Mouse (Mus musculus): ENCODE data around the gene Hdac8. TPM values are rescaled to one million over a fixed set of nuclear protein-coding genes. Genes with fewer than 3 reads are reported as not detected.

Hdac8 gene
- total and polyA plus RNA-seq, 2 experiments from 2014 or later: 8.4 to 12.7 TPM

- no peak for ATAC-seq
- 69% methylated on average over 8 of the region's 8 CpGs for WGBS
Measured at GRCm38 (mm10) chrX:102339396-102340155, 165.6 kb downstream of the Hdac8 start.

GRCm38 (mm10) chrX:102319696-102320095 is 185.5 kb downstream of the Hdac8 start:
- H3K27ac ChIP-seq (ENCODE audit: low read depth, low read length): no peak overlapping the region
- DNase-seq (no peak), ATAC-seq (no peak)
- no peak overlapping the region for H3K4me3 ChIP-seq (ENCODE audit: low read depth, low read length)
- no peaks in the 10 kb centered on the region for H3K27me3 ChIP-seq (ENCODE audit: insufficient read depth, low read length)
- WGBS: 47% methylated on average over 3 of the region's 3 CpGs
- H3K36me3 ChIP-seq (ENCODE audit: insufficient read depth): no peaks in the 10 kb centered on the region
- no peaks in the 10 kb centered on the region for H3K9me3 ChIP-seq (ENCODE audit: low read length)
- no peak overlapping the region for H3K4me2 ChIP-seq (ENCODE audit: low read depth)
- H3K4me1 ChIP-seq (ENCODE audit: insufficient read depth): no peaks in the 10 kb centered on the region
- H3K9ac ChIP-seq: no peak overlapping the region
- no peak for TF ChIP-seq CTCF (IDR thresholded peaks at IDR 0.05; ENCODE audit: low read depth)

More at GRCm38 (mm10) chrX:102339396-102340155, 165.6 kb downstream of the Hdac8 start:
- H3K36me3 ChIP-seq (ENCODE audit: insufficient read depth): no peaks in the 10 kb centered on the region
- no peaks in the 10 kb centered on the region for H3K27me3 ChIP-seq (ENCODE audit: insufficient read depth, low read length)
- H3K4me3 ChIP-seq (ENCODE audit: low read depth, low read length): no peak overlapping the region
- H3K9me3 ChIP-seq (ENCODE audit: low read length): no peaks in the 10 kb centered on the region
- H3K27ac ChIP-seq (ENCODE audit: low read depth, low read length): no peak overlapping the region
- TF ChIP-seq CTCF (IDR thresholded peaks at IDR 0.05; ENCODE audit: low read depth): no peak
- no peak for DNase-seq
- H3K4me1 ChIP-seq (ENCODE audit: insufficient read depth): no peaks in the 10 kb centered on the region
- H3K4me2 ChIP-seq (ENCODE audit: low read depth): no peak overlapping the region
- no peak overlapping the region for H3K9ac ChIP-seq

- no peaks in the 10 kb centered on the region for H3K36me3 ChIP-seq (ENCODE audit: insufficient read depth)
- no peak for ATAC-seq
- H3K4me2 ChIP-seq (ENCODE audit: low read depth): no peak overlapping the region
- DNase-seq: no peak
- H3K4me3 ChIP-seq (ENCODE audit: low read depth, low read length): no peak overlapping the region
- H3K27me3 ChIP-seq (ENCODE audit: insufficient read depth, low read length): no peaks in the 10 kb centered on the region
- no peak overlapping the region for H3K27ac ChIP-seq (ENCODE audit: low read depth, low read length)
- H3K4me1 ChIP-seq (ENCODE audit: insufficient read depth): no peaks in the 10 kb centered on the region
- H3K9ac ChIP-seq: no peak overlapping the region
- no peak for TF ChIP-seq CTCF (IDR thresholded peaks at IDR 0.05; ENCODE audit: low read depth)
- H3K9me3 ChIP-seq (ENCODE audit: low read length): no peaks in the 10 kb centered on the region
Measured at GRCm38 (mm10) chrX:102319252-102319651, 185.9 kb downstream of the Hdac8 start.

- no peaks in the 10 kb centered on the region for H3K27me3 ChIP-seq (ENCODE audit: insufficient read depth, low read length)
- H3K9ac ChIP-seq: no peak overlapping the region
- no peak for TF ChIP-seq CTCF (IDR thresholded peaks at IDR 0.05; ENCODE audit: low read depth)
- no peak overlapping the region for H3K27ac ChIP-seq (ENCODE audit: low read depth, low read length)
- 87% methylated on average over 5 of the region's 5 CpGs for WGBS
- H3K4me2 ChIP-seq (ENCODE audit: low read depth): no peak overlapping the region
- ATAC-seq: no peak
- H3K4me1 ChIP-seq (ENCODE audit: insufficient read depth): no peaks in the 10 kb centered on the region
- no peaks in the 10 kb centered on the region for H3K36me3 ChIP-seq (ENCODE audit: insufficient read depth)
- H3K4me3 ChIP-seq (ENCODE audit: low read depth, low read length): no peak overlapping the region
- no peak for DNase-seq
- H3K9me3 ChIP-seq (ENCODE audit: low read length): no peaks in the 10 kb centered on the region
Measured at GRCm38 (mm10) chrX:102318782-102319181, 186.4 kb downstream of the Hdac8 start.

GRCm38 (mm10) chrX:102311119-102311518 is 194.0 kb downstream of the Hdac8 start:
- H3K9ac ChIP-seq: no peak overlapping the region
- no peak for TF ChIP-seq CTCF (IDR thresholded peaks at IDR 0.05; ENCODE audit: low read depth)
- H3K4me2 ChIP-seq (ENCODE audit: low read depth): no peak overlapping the region
- no peaks in the 10 kb centered on the region for H3K4me1 ChIP-seq (ENCODE audit: insufficient read depth)
- no peak overlapping the region for H3K27ac ChIP-seq (ENCODE audit: low read depth, low read length)
- H3K9me3 ChIP-seq (ENCODE audit: low read length): no peaks in the 10 kb centered on the region
- ATAC-seq (no peak), DNase-seq (no peak)
- H3K4me3 ChIP-seq (ENCODE audit: low read depth, low read length): no peak overlapping the region
- no peaks in the 10 kb centered on the region for H3K27me3 ChIP-seq (ENCODE audit: insufficient read depth, low read length)
- WGBS: 80% methylated on average over 3 of the region's 3 CpGs
- no peaks in the 10 kb centered on the region for H3K36me3 ChIP-seq (ENCODE audit: insufficient read depth)

- no peaks in the 10 kb centered on the region for H3K27me3 ChIP-seq (ENCODE audit: insufficient read depth, low read length)
- H3K9ac ChIP-seq: no peak overlapping the region
- H3K4me2 ChIP-seq (ENCODE audit: low read depth): no peak overlapping the region
- no peak overlapping the region for H3K27ac ChIP-seq (ENCODE audit: low read depth, low read length)
- no peak for TF ChIP-seq CTCF (IDR thresholded peaks at IDR 0.05; ENCODE audit: low read depth)
- WGBS: 79% methylated on average over 5 of the region's 5 CpGs
- no peak overlapping the region for H3K4me3 ChIP-seq (ENCODE audit: low read depth, low read length)
- ATAC-seq (no peak), DNase-seq (no peak)
- no peaks in the 10 kb centered on the region for H3K4me1 ChIP-seq (ENCODE audit: insufficient read depth)
- H3K36me3 ChIP-seq (ENCODE audit: insufficient read depth): no peaks in the 10 kb centered on the region
- no peaks in the 10 kb centered on the region for H3K9me3 ChIP-seq (ENCODE audit: low read length)
Measured at GRCm38 (mm10) chrX:102307511-102307910, 197.6 kb downstream of the Hdac8 start.

- DNase-seq: no peak
- 80% methylated on average over 4 of the region's 4 CpGs for WGBS
Measured at GRCm38 (mm10) chrX:102305806-102306205, 199.4 kb downstream of the Hdac8 start.

More at GRCm38 (mm10) chrX:102305806-102306205, 199.4 kb downstream of the Hdac8 start:
- no peak for TF ChIP-seq CTCF (IDR thresholded peaks at IDR 0.05; ENCODE audit: low read depth)
- Histone ChIP-seq H3K36me3 (ENCODE audit: insufficient read depth) (no peaks in the 10 kb centered on the region), H3K4me2 (ENCODE audit: low read depth) (no peak overlapping the region), H3K27ac (ENCODE audit: low read depth, low read length) (no peak overlapping the region), H3K4me1 (ENCODE audit: insufficient read depth) (no peaks in the 10 kb centered on the region), H3K9me3 (ENCODE audit: low read length) (no peaks in the 10 kb centered on the region), H3K4me3 (ENCODE audit: low read depth, low read length) (no peak overlapping the region), H3K27me3 (ENCODE audit: insufficient read depth, low read length) (no peaks in the 10 kb centered on the region), H3K9ac (no peak overlapping the region)
- ATAC-seq: no peak

Data from forebrain, postnatal 0 days (tissue).